Comparison of ENCODE assay signal across 17 mouse cellular contexts in the genomic region with DNA sequence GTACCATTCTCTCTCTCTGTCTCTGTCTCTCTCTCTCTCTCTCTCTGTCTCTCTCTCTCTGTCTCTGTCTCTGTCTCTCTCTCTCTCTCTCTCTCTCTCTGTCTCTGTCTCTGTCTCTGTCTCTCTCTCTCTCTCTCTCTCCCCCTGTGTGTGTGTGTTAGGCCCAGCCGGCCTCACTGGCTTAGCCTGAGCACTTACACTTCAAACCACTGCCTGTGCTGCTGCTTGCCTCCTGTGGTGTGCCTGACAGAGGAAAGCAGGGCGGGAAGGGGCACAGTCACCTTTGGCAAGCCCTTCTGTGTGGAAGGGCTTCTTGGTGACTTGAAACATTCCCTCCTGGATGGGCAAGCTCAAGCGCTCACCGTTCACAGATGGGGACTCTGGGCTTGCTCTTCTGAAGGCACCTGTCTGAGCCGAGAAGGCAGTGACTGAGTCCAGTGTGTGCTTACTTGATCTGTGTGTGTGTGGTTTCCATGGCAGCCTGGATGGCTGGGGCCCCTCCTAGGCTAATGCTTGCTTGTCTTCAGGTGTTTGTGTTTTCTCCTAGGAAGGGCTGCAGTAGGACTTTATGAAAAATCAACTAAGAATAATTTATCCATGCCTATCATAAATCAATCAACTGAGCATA. TPM values are rescaled to one million over a fixed set of nuclear protein-coding genes. Genes with fewer than 3 reads are reported as not detected.
A peak's percentile ranks its signal among the peaks of the same experiment; 100 is the strongest.
DNase-seq lines count a peak whose midpoint lies in the region; ATAC-seq lines count a peak whose summit lies in the region.
"Had no signal": no experiment of that assay in that cellular context is flagged by ENCODE, and none has a peak within 500 bp of the region (broad histone marks: within the 10 kb centered on the region; RNA-seq: fewer than 3 reads in every experiment).

No protein-coding gene starts in this region.

- WGBS in kidney, embryonic 15.5 days, result 53% methylated on average over 5 of the region's 5 CpGs
- 48% methylated on average over 5 of the region's 5 CpGs for WGBS in limb, embryonic 15.5 days
- WGBS in stomach, embryonic 14.5 days, result 51% methylated on average over 5 of the region's 5 CpGs

- H3K4me1 ChIP-seq in kidney, embryonic 15.5 days, result peaks cover 24% of the 10 kb centered on the region
- H3K4me1 ChIP-seq in limb, embryonic 15.5 days, result peaks cover 24% of the 10 kb centered on the region
- peaks cover 17% of the 10 kb centered on the region; the same call in 1 of the 2 replicates for H3K4me1 ChIP-seq in stomach, embryonic 14.5 days (ENCODE audit: control insufficient read depth, insufficient read depth, low read length)

- no peaks in the 10 kb centered on the region for H3K9me3 ChIP-seq in kidney, embryonic 15.5 days (replicated peaks)
- no peaks in the 10 kb centered on the region for H3K9me3 ChIP-seq in limb, embryonic 15.5 days
- no peaks in the 10 kb centered on the region for H3K9me3 ChIP-seq in stomach, embryonic 14.5 days (ENCODE audit: control insufficient read depth, low read depth, low read length)
- H3K9me3 ChIP-seq: megakaryocyte, embryonic 14.5 days; neural tube, embryonic 12.5 days had no signal

- no peak overlapping the region for H3K4me3 ChIP-seq in kidney, embryonic 15.5 days (replicated peaks)
- no peak overlapping the region for H3K4me3 ChIP-seq in limb, embryonic 15.5 days
- H3K4me3 ChIP-seq in stomach, embryonic 14.5 days (ENCODE audit: low read depth, low read length), result no peak overlapping the region
- H3K4me3 ChIP-seq: megakaryocyte, embryonic 14.5 days; neural tube, embryonic 12.5 days had no signal

- peak; percentile 62 for ATAC-seq in kidney, embryonic 15.5 days (replicated peaks; ENCODE audit: low FRiP score)
- peak; percentile 64 for ATAC-seq in erythroblast, adult 5-6 weeks (replicated peaks; ENCODE audit: low FRiP score, poor library complexity, severe bottlenecking)
- no peak for ATAC-seq in limb, embryonic 15.5 days (ENCODE audit: insufficient number of reproducible peaks, low FRiP score, low TSS enrichment, low read depth)
- peak; percentile 74; the same call in 1 of the 2 replicates for ATAC-seq in stomach, embryonic 14.5 days (ENCODE audit: insufficient number of reproducible peaks, insufficient read depth, low FRiP score, low read depth)
- ATAC-seq: forebrain, embryonic 14.5 days had no signal

- H3K36me3 ChIP-seq in kidney, embryonic 15.5 days, result peaks cover 13% of the 10 kb centered on the region
- peaks cover 3% of the 10 kb centered on the region for H3K36me3 ChIP-seq in limb, embryonic 15.5 days
- H3K36me3 ChIP-seq in stomach, embryonic 14.5 days (ENCODE audit: control insufficient read depth, insufficient read depth, low read length), result no peaks in the 10 kb centered on the region; the same call in 1 of the 2 replicates

- H3K27me3 ChIP-seq in kidney, embryonic 15.5 days, result no peaks in the 10 kb centered on the region
- no peaks in the 10 kb centered on the region for H3K27me3 ChIP-seq in limb, embryonic 15.5 days
- H3K27me3 ChIP-seq in stomach, embryonic 14.5 days (ENCODE audit: control insufficient read depth, insufficient read depth, low read length), result no peaks in the 10 kb centered on the region
- H3K27me3 ChIP-seq: CH12.LX; neural tube, embryonic 12.5 days had no signal

- DNase-seq in kidney, postnatal 4 days, result no peak
- DNase-seq in retina, embryonic 14.5 days (ENCODE audit: low spot score), result no peak
- DNase-seq in layer of hippocampus, postnatal 10 days (ENCODE audit: low spot score in 2 of 2), result no peak
- DNase-seq: adrenal gland, postnatal 25 days; cerebellum, adult 11 months; heart, postnatal 4 days; kidney, postnatal 10 days; lung, adult 2 months; right cerebral cortex, adult 18-20 months had no signal

- no peak overlapping the region for H3K4me2 ChIP-seq in kidney, embryonic 15.5 days
- no peak overlapping the region for H3K4me2 ChIP-seq in limb, embryonic 15.5 days
- no peak overlapping the region for H3K4me2 ChIP-seq in stomach, embryonic 14.5 days (replicated peaks; ENCODE audit: low read depth, low read length)
- H3K4me2 ChIP-seq: neural tube, embryonic 12.5 days had no signal

- 0 out of 2 replicates have a peak overlapping the region, but pooled peaks have one; percentile 41 for H3K27ac ChIP-seq in kidney, embryonic 15.5 days
- H3K27ac ChIP-seq in limb, embryonic 15.5 days, result peak overlapping the region; percentile 33; the same call in 1 of the 2 replicates
- no peak overlapping the region for H3K27ac ChIP-seq in stomach, embryonic 14.5 days (ENCODE audit: low read length)
- H3K27ac ChIP-seq: neural tube, embryonic 12.5 days had no signal

- no peak overlapping the region for H3K9ac ChIP-seq in kidney, embryonic 15.5 days
- H3K9ac ChIP-seq in limb, embryonic 15.5 days, result no peak overlapping the region
- H3K9ac ChIP-seq in stomach, embryonic 14.5 days (replicated peaks; ENCODE audit: low read depth, low read length), result no peak overlapping the region
- H3K9ac ChIP-seq: neural tube, embryonic 12.5 days had no signal

RNA-seq across cellular contexts. Expression of a gene that starts 48.2 kb away (rescaled TPM):
- polyA plus RNA-seq in kidney, embryonic 15.5 days (2015; fragmentation: Nextera tagmentation; extraction: Ambion mirVana), result 41.1 and 42.2 TPM in 2 replicates
- 14.0 and 15.4 TPM in 2 replicates for total RNA-seq in erythroblast, adult 5-6 weeks (2015; ENCODE audit: low replicate concordance)
- 22.3 and 28.5 TPM in 2 replicates for total RNA-seq in erythroblast, adult 5-6 weeks (2017; ENCODE audit: low replicate concordance)
- polyA plus RNA-seq in limb, embryonic 15.5 days (2015; fragmentation: Nextera tagmentation; extraction: Ambion mirVana), result 122 and 127 TPM in 2 replicates
- polyA plus RNA-seq in stomach, embryonic 14.5 days (2014; fragmentation: Nextera tagmentation; extraction: Ambion mirVana), result 49.0 and 56.6 TPM in 2 replicates
- 10 to 100 TPM; 55.7 to 57.8 TPM for total RNA-seq in layer of hippocampus, postnatal 10 days (2021)
